In genomic region chr10:99697696-99698095, GRCm38 (mm10) we compare ENCODE assay signal across 25 mouse cellular contexts.
DNase-seq lines count a peak whose midpoint lies in the region; ATAC-seq and TF ChIP-seq lines count a peak whose summit lies in the region.
"Had no signal": no experiment of that assay in that cellular context is flagged by ENCODE, and none has a peak within 500 bp of the region (broad histone marks: within the 10 kb centered on the region; RNA-seq: fewer than 3 reads in every experiment).

No protein-coding gene starts in this region.

- H3K27ac ChIP-seq in forebrain, embryonic 13.5 days = no peak overlapping the region
- H3K27ac ChIP-seq in forebrain, postnatal 0 days (ENCODE audit: low read depth, low read length) = no peak overlapping the region
- H3K27ac ChIP-seq in midbrain, embryonic 15.5 days = no peak overlapping the region
- no peak overlapping the region for H3K27ac ChIP-seq in midbrain, embryonic 11.5 days (ENCODE audit: low read depth, low read length)
- H3K27ac ChIP-seq: hindbrain, embryonic 14.5 days; limb, embryonic 13.5 days; lung, embryonic 15.5 days; midbrain, embryonic 10.5 days had no signal

- 30% methylated on average over 8 of the region's 8 CpGs for WGBS in forebrain, embryonic 13.5 days
- WGBS in forebrain, postnatal 0 days = 23% methylated on average over 8 of the region's 8 CpGs
- 66% methylated on average over 8 of the region's 8 CpGs for WGBS in midbrain, embryonic 15.5 days
- WGBS in midbrain, embryonic 11.5 days = 83% methylated on average over 8 of the region's 8 CpGs

- no peaks in the 10 kb centered on the region for H3K9me3 ChIP-seq in forebrain, embryonic 13.5 days (replicated peaks)
- H3K9me3 ChIP-seq in forebrain, postnatal 0 days (ENCODE audit: low read length) = no peaks in the 10 kb centered on the region
- no peaks in the 10 kb centered on the region for H3K9me3 ChIP-seq in midbrain, embryonic 15.5 days
- H3K9me3 ChIP-seq in midbrain, embryonic 11.5 days (ENCODE audit: control insufficient read depth, low read length) = no peaks in the 10 kb centered on the region
- H3K9me3 ChIP-seq: heart, embryonic 12.5 days; limb, embryonic 13.5 days; lung, embryonic 15.5 days; midbrain, embryonic 10.5 days had no signal

- no peaks in the 10 kb centered on the region for H3K36me3 ChIP-seq in forebrain, embryonic 13.5 days (ENCODE audit: poor library complexity, severe bottlenecking)
- no peaks in the 10 kb centered on the region for H3K36me3 ChIP-seq in forebrain, postnatal 0 days (ENCODE audit: insufficient read depth)
- H3K36me3 ChIP-seq in midbrain, embryonic 15.5 days (replicated peaks) = no peaks in the 10 kb centered on the region
- H3K36me3 ChIP-seq in midbrain, embryonic 11.5 days (ENCODE audit: control insufficient read depth, insufficient read depth, low read length) = no peaks in the 10 kb centered on the region
- H3K36me3 ChIP-seq: heart, embryonic 12.5 days; limb, embryonic 13.5 days; lung, embryonic 15.5 days; midbrain, embryonic 10.5 days had no signal

- peaks cover 2% of the 10 kb centered on the region; the same call in 1 of the 2 replicates for H3K4me1 ChIP-seq in forebrain, embryonic 13.5 days
- no peaks in the 10 kb centered on the region for H3K4me1 ChIP-seq in forebrain, postnatal 0 days (ENCODE audit: insufficient read depth)
- no peaks in the 10 kb centered on the region for H3K4me1 ChIP-seq in midbrain, embryonic 15.5 days
- no peaks in the 10 kb centered on the region for H3K4me1 ChIP-seq in midbrain, embryonic 11.5 days (ENCODE audit: control insufficient read depth, insufficient read depth, low read length)
- H3K4me1 ChIP-seq: heart, embryonic 12.5 days; lung, embryonic 15.5 days; midbrain, embryonic 10.5 days had no signal

- no peak overlapping the region for H3K9ac ChIP-seq in forebrain, embryonic 13.5 days
- no peak overlapping the region for H3K9ac ChIP-seq in forebrain, postnatal 0 days
- H3K9ac ChIP-seq in midbrain, embryonic 15.5 days = no peak overlapping the region
- H3K9ac ChIP-seq in midbrain, embryonic 11.5 days (ENCODE audit: low read length) = no peak overlapping the region
- H3K9ac ChIP-seq: heart, embryonic 12.5 days; hindbrain, embryonic 14.5 days; limb, embryonic 13.5 days; lung, embryonic 15.5 days had no signal

- no peak for TF ChIP-seq CTCF in forebrain, postnatal 0 days (IDR thresholded peaks at IDR 0.05; ENCODE audit: low read depth)

- no peak overlapping the region for H3K4me3 ChIP-seq in forebrain, embryonic 13.5 days
- H3K4me3 ChIP-seq in forebrain, postnatal 0 days (ENCODE audit: low read depth, low read length) = no peak overlapping the region
- no peak overlapping the region for H3K4me3 ChIP-seq in midbrain, embryonic 15.5 days
- no peak overlapping the region for H3K4me3 ChIP-seq in midbrain, embryonic 11.5 days (ENCODE audit: low read depth, low read length)
- H3K4me3 ChIP-seq: heart, embryonic 12.5 days; limb, embryonic 13.5 days; lung, embryonic 15.5 days; midbrain, embryonic 10.5 days had no signal

- DNase-seq in forebrain, postnatal 0 days = no peak
- DNase-seq in midbrain, embryonic 11.5 days (ENCODE audit: low spot score, missing footprints) = no peak
- DNase-seq in fat pad, adult 2 months (ENCODE audit: extremely low read depth, low read depth, low spot score) = peak; percentile 40
- no peak for DNase-seq in kidney, postnatal 36 days
- DNase-seq in yolk sac, embryonic 10.5 days (ENCODE audit: low spot score) = no peak
- DNase-seq: adrenal gland, postnatal 25 days; cerebellum, adult 2 months; cerebellum, postnatal 14 days; gastrocnemius, postnatal 25 days; heart, adult 18-20 months; kidney, adult 9 months; kidney, postnatal 10 days; right cerebral cortex, adult 18-20 months; thymus, adult 2 months; thymus, postnatal 36 days had no signal

- ATAC-seq in forebrain, embryonic 13.5 days = peak; percentile 53; the same call in 1 of the 2 replicates
- no peak for ATAC-seq in forebrain, postnatal 0 days
- ATAC-seq in midbrain, embryonic 15.5 days (replicated peaks) = peak; percentile 39; the same call in 1 of the 2 replicates
- no peak for ATAC-seq in midbrain, embryonic 11.5 days (ENCODE audit: low FRiP score)
- ATAC-seq: CD4-positive, CD25-positive, alpha-beta regulatory T cell, adult 4 months; intestine, postnatal 0 days had no signal

- H3K4me2 ChIP-seq in forebrain, embryonic 13.5 days = no peak overlapping the region
- no peak overlapping the region for H3K4me2 ChIP-seq in forebrain, postnatal 0 days (ENCODE audit: low read depth)
- H3K4me2 ChIP-seq in midbrain, embryonic 15.5 days = no peak overlapping the region
- H3K4me2 ChIP-seq in midbrain, embryonic 11.5 days = no peak overlapping the region
- H3K4me2 ChIP-seq: heart, embryonic 12.5 days; hindbrain, embryonic 14.5 days; limb, embryonic 13.5 days; liver, embryonic 11.5 days; lung, embryonic 15.5 days had no signal

- no peaks in the 10 kb centered on the region for H3K27me3 ChIP-seq in forebrain, embryonic 13.5 days
- no peaks in the 10 kb centered on the region for H3K27me3 ChIP-seq in forebrain, postnatal 0 days (ENCODE audit: insufficient read depth, low read length)
- no peaks in the 10 kb centered on the region for H3K27me3 ChIP-seq in midbrain, embryonic 15.5 days (replicated peaks)
- H3K27me3 ChIP-seq in midbrain, embryonic 11.5 days (ENCODE audit: control insufficient read depth, insufficient read depth, low read length) = no peaks in the 10 kb centered on the region
- H3K27me3 ChIP-seq: heart, embryonic 12.5 days; limb, embryonic 13.5 days; lung, embryonic 15.5 days had no signal

Comparison
In these comparisons a context has a peak if more than half of its experiments do, and no peak if none do; other contexts are left out.
1. ATAC-seq: peak in forebrain, embryonic 13.5 days (single experiment) and midbrain, embryonic 15.5 days (single experiment); none in forebrain, postnatal 0 days (single experiment) and midbrain, embryonic 11.5 days (single experiment).